Mouse (Mus musculus): ENCODE measurements around the gene Mical1.
A peak's percentile ranks its signal among the peaks of the same experiment; 100 is the strongest.

The Mical1 gene

DNA sequence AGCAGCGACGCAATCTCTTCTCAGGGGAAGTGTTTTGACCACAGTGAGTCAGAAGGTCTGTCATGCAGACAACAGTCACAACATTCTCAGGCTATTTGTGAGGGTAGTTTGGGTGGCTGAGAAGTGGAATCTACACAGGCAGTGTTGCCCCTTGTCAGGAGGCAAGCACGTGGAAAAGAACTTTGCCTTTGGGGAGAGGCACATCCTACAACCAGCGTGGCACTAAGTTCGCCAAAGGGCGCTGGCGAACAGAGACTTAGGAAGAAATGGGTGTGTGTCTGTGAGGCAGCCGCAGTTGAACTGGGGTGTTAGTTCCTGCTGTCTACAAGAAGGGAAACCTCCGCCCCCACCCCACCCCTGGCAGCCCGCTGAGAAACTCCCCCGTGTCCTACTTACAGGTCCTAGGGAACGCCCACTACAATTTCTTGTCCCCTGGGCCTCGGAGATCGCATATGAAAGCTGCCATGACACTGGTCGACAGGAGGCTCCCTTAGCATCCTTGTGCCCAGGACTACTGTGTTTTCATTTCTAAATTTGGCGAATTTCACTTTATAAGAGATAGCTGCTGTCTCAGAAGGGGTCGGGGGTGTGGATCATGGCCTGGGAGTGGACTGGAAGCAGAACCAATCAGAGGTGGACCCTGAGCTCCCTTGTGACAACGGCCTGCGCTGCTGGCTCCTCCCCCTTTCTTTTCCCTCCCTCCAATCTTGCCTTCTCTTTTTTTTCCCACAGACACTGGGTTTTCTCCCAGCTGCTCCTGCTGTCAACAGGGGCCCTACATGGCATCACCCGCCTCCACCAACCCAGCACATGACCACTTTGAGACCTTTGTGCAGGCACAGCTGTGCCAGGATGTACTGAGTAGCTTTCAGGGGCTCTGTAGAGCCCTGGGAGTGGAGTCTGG is 1.4 kb downstream of the Mical1 start:
- peak in 1 of 2 experiments; percentile 28 for DNase-seq

DNA sequence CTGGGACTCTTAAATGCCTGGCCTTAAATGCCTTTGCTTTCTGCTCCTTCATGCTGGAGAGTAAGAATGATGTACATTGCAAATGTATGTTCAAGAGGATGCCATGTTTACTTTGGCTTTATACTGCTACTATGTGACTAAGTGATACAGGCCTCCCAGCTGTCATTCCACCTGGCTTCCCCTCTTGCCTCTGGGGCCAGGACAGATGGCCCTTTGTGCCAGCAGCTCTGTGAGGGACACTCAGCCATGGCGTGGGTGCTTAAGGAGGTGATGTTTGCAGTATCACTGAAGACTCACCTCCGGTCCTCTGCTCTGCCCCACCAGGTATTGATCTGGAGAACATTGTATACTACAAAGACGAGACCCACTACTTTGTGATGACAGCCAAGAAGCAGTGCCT is 3.8 kb downstream of the Mical1 start:
- DNase-seq: no peak

- peak in 1 of 2 experiments; percentile 21 for DNase-seq
Measured at GRCm38 (mm10) chr10:41480938-41481880, 5.1 kb downstream of the Mical1 start.

- peak in 1 of 2 experiments; percentile 49 for DNase-seq
Measured at GRCm38 (mm10) chr10:41482446-41482845, 6.3 kb downstream of the Mical1 start.

DNA sequence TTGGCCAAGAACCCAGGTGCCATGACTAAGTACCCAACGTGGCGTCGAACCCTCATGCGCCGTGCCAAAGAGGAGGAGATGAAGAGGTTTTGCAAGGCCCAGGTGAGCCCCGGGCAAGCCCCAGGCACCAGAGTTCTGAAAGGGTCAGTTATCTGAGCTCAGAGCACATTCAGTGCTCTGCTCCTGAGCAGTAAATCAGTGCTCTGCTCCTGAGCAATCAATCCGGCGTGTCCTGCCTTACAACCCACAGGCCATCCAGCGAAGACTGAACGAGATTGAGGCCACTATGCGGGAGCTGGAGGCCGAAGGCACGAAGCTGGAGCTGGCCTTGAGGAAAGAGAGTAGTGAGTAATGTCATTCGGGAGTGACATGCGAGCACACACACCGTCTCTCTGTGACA is 9.7 kb downstream of the Mical1 start:
- no peak for DNase-seq

DNA sequence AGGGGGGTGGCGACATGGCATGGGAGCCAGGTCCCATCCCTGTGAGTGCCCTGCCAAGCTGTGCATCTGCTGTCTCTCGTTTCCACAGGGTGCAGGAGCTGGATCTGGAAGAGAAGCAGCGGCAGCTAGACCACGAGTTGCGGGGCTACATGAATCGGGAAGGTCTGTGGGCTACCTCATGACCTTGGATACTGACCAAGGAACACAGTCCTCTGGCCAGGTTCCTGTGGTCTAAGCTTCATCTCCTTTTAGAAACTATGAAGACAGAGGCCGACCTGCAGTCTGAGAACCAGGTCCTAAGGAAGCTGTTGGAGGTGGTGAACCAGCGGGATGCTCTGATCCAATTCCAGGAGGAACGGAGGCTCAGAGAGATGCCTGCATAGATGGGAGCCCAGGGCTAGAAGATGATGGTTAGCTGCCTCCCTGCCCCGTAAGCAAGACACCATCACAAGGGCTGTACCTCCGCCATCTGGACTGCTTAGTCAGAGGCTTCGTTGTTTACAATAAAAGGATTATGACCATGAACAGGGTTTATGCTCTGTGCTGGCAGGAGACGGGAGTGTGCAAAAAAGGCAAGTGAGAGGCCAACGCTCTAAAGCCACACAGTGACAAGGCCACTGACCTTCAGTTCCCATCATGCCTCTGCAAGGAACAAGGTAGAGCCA is 10.5 kb downstream of the Mical1 start:
- peak in 1 of 2 experiments; percentile 24 for DNase-seq

DNA sequence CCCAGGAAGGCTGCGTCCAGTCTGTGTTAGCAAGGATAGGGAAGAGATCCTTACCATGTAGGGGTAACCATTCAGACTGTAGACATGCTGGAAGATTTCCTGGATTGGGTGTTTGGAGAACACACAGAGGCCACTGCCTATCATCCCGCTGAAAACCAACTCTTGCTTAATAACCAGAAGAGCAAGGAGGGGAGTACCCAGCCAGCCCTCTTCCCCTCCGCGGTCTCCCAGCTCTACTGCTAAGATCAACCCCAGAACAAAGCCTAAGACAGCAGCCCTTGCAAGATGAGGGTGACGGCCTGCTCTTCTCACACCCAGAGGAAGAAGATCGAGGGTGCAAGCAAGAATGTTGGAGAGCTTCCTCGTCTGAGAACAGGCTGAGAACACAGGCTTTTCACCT is 12.8 kb downstream of the Mical1 start:
- DNase-seq: no peak

- DNase-seq: no peak
Measured at GRCm38 (mm10) chr10:41489294-41489693, 13.2 kb downstream of the Mical1 start.

DNA sequence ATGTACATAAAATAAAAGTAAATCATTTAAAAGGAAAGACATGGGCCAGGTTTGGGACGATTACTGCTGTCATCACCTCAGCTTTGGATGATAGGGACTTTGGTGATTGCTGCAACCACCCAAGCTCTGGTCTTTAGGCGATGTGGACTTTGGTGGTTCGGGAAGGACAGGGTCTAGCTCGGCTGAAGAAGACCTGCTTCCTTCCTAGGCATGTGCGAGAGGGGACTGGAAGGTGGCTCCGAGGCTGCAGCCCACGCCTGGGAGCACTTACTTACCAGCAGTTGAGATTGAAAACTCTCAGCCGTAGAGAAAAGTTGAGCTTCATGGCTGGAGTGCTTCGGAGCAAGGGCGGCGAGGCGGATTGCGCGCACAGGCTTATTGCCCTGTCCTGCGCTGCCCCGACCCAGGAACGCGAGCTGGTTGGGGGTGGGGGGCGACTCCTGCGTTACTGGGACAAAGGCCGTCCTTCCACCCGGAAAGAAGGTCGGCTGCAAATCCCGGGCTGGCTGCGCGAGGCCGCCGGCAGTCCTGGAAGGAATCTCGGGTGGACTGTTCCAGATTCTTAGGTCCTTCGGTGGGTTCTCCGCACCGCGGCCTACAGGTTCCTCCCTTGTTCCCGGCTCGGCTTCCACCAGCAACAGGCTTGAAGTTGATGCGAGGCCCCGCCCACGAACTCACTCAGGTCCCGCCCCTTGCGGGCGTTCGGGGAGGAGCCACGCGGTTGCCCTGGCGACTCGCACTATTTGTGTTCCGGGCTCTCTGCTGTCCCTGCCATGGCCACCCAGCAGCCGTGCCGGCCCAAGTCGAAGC is 13.8 kb downstream of the Mical1 start, which contains the start of the genes Smpd2 and Ppil6:
Smpd2 (minus strand) TSS at position 662 of the 810 bp plus-strand sequence.
Ppil6 (plus strand) TSS at position 732 of the 810 bp plus-strand sequence.
- peak; percentile 91 to 95 for DNase-seq

DNA sequence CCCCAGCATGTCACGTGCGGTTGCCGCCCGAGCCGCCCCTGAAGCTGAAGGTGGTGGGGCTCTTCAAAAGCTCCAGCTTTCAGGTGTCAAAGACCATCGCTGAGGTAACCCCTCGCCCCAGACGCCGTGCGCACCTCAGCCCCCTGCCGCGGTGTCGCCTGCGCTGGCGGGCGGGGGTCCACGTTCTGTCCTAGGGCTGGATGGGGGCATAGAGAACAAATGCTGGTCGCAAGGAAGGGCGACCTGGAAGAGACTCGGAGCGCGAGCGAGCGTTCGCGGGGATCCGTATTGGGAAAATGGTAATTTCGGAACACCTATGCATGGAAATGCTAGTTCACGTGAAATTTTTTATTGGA is 14.4 kb downstream of the Mical1 start:
- no peak for DNase-seq

DNA sequence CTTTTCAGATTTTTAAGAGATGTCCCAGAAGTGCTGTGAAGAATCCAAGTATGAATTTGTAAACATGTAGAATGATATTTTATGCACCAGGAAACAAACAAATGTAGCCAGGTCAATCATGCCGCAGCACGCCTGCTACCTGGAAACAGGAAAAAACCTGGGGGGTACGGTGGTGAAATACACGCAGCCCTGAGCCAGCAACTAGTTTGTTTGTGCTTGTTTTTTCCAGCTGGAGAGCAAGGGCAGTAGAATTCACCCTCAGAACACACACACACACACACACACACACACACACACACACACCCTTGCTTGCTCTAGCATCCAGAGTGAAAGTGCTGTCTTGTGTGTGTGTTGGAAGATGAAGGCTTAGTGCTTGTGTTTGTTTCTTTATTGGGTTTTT is 15.0 kb downstream of the Mical1 start:
- peak in 1 of 2 experiments; percentile 12 for DNase-seq

- DNase-seq: peak in 1 of 2 experiments; percentile 22
Measured at GRCm38 (mm10) chr10:41500941-41501340, 24.8 kb downstream of the Mical1 start.

DNA sequence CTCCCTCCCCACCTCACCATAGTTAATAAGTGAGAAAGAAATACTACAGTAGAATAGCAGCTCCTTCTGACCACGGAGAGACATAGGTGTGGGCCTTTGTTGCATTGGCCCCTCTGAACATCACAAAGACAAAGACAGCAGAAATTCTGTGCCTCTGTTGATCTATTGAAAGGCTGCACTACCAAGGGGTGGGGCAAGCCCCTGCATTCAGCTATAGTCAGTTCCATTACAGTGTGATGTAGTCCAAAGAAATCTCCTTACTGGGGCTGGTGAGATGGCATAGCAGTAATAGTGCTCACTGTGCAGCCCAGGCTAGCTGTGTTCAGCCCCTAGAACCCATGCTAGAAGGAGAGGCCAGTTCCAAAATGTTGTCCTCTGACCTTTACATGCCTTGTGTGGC is 28.9 kb downstream of the Mical1 start:
- peak in 1 of 2 experiments; percentile 10 for DNase-seq

DNA sequence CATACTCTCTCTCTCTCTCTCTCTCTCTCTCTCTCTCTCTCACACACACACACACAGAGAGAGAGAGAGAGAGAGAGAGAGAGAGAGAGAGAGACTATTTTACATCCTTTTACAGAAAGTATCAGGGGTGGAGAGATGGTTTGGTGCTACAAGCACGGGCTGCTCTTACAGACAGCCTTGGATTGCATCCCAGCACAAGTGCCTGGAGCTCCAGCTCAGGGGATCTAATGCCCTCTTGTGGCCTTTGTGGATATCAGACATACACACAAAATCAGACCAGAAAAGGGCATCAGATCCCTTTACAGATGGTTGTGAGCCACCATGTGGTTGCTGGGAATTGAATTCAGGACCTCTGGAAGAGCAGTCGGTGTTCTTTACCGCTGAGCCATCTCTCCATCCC is 29.3 kb downstream of the Mical1 start:
- DNase-seq: peak; percentile 66 to 83

DNA sequence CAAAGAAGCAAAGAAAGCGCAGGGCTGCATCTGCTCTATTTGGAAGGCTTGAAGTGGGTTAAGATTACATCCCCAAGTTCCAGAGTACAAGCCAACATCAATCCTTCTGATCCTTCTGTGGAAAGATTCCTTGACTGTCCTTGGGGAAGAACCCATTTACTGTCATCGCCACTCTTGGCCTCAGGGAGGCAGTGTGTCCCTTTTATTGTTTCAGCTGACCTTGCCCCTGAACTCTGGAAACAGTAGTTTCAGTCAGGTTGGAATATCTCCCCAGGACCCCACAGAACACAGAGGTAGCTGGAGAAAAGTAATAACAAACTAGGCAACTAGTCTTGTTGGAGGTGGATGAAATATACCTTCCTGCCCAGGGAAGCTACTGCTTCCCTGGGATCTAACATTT is 33.0 kb downstream of the Mical1 start:
- DNase-seq: peak in 1 of 2 experiments; percentile 48

GRCm38 (mm10) chr10:41514301-41514700 is 38.2 kb downstream of the Mical1 start:
- DNase-seq: no peak

DNA sequence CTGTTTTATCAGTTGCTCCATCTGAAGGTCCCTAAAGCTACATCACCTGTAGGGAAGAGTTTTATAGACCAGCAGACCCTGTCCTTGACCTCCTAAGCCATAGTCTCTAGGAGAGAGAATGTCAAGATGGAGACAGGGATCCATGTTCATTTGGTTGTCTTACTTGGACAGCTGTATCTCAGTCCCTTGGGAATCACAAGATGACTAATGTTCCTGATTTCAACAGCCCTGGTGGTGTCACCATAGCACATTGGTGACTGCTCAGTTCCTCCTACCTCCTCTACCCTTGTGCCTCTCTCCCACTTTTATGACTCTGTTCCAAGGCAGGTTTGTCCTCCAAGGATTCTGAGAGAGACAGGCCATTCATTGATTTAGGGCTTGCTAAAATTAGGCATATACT is 38.8 kb downstream of the Mical1 start:
- DNase-seq: no peak

DNA sequence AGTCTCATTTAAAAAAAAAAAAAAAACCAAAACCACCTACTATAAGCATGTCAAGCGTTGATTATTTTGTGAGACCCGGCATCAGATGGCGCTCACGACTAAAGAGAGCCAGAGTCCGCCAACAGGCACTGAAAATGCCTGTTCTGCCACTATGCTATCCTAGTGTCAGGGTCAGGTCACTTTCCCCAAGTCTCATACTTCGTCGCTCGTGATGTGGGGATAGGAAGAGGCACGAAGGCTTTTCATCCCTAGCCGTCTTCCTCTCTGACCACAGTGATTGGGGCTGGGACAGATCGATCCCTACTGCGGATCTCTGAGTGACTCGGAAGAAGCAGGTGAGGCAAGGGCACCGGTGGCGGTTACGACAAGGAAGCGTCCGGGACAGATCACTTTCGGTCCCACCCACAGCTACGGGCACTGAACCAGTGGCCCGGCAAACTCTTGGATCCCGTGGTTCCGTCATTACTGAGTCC is 42.4 kb downstream of the Mical1 start:
- peak in 1 of 2 experiments; percentile 82 for DNase-seq

DNA sequence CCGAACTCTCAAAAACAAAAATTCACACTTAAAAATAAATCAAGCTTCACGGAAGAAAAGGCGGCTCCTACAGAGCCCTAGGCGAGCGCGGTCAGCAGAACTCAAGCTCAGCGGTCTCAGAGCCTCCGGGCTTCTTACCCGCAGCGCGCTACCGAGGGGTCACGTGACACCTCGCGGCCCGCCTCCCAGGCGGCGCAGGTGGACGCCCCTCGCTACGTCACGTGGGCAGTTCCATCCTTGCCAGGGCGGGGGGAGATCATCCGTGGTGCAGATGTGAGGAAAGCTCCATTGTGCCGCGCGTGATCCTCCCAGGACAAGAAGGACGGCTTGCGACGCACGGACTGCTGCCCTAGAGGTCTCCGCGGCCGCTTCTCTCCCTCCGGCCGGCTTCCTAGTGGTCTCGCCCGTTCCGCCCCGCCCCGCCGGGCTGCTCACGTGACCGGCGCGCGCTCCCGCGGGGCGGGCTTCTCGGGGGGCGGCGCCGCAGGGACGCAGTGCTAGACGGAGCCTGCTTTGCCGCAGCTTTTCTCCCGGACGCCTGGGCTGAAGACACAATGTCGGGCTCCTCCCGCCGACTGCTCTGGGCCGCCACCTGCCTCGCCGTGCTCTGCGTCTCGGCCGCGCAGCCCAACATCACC is 43.0 kb downstream of the Mical1 start, which contains the start of gene Cd164:
Cd164 (plus strand) TSS at position 434 of the 638 bp plus-strand sequence.
- DNase-seq: peak; percentile 95 to 96

DNA sequence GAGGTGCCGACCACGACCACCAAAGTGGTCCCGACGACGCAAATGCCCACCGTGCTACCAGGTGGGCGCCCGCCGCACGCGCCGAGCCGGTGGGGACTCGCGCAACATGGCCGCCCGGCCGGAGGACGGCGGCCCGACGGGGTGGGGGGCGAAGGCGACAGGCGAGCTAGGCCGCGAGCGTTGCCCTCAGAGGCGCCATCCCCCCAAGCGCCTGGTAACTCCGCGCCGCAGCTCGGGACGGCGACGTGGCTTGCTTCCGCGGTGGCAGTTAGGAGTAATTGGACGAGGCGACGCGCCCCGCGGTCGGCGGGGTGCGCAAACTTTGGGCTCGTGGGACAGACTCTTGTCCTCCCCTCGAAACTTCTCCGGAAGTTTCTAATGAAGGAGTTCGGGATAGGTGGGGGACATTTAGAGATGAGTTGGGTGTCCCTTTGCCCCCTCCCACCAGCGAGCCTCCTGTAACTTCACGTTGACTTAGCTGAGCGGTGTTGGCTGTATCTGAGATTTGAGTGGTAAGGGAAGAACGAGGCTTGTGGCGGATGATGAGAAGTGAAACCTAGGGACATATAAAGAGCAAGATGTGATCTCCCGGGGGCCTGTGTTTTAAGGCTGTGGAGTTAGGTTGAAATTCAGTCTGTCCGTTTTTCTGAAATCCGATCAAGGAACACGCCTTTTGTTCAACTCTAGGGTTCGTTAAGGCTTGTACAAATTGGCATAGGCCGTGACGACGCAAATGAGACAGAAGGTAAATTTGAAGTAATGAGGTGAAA is 43.7 kb downstream of the Mical1 start:
- peak; percentile 66 to 71 for DNase-seq

- no peak for DNase-seq
Measured at GRCm38 (mm10) chr10:41520410-41520673, 44.2 kb downstream of the Mical1 start.

All from cerebellum, postnatal 25 days (tissue).